Mouse (Mus musculus): ENCODE measurements at regions not wholly inside any gene's neighbourhood (a gene's known extent, or its start where the extent isn't known, plus 50 kb on each side); places are given as distances from the start of the nearest gene placed in this dataset.
A peak's percentile ranks its signal among the peaks of the same experiment; 100 is the strongest.

GRCm38 (mm10) chr2:75768559-75769304, 63.2 kb upstream of the Agps start:
- Histone ChIP-seq H3K27me3 (ENCODE audit: control insufficient read depth, insufficient read depth, low read length) (no peaks in the 10 kb centered on the region), H3K4me3 (ENCODE audit: low read depth, low read length) (no peak overlapping the region), H3K9me3 (ENCODE audit: control insufficient read depth, low read length) (no peaks in the 10 kb centered on the region), H3K4me1 (ENCODE audit: control insufficient read depth, insufficient read depth, low read length) (peaks cover 3% of the 10 kb centered on the region), H3K36me3 (ENCODE audit: control insufficient read depth, insufficient read depth, low read length) (no peaks in the 10 kb centered on the region), H3K9ac (ENCODE audit: low read length) (no peak overlapping the region), H3K4me2 (no peak overlapping the region), H3K27ac (ENCODE audit: low read depth, low read length) (no peak overlapping the region)
- 83% methylated on average over 5 of the region's 5 CpGs for whole genome bisulfite sequencing
- ATAC-seq (ENCODE audit: low FRiP score) (no peak), DNase-seq (ENCODE audit: low spot score, missing footprints) (peak; percentile 66)

DNA sequence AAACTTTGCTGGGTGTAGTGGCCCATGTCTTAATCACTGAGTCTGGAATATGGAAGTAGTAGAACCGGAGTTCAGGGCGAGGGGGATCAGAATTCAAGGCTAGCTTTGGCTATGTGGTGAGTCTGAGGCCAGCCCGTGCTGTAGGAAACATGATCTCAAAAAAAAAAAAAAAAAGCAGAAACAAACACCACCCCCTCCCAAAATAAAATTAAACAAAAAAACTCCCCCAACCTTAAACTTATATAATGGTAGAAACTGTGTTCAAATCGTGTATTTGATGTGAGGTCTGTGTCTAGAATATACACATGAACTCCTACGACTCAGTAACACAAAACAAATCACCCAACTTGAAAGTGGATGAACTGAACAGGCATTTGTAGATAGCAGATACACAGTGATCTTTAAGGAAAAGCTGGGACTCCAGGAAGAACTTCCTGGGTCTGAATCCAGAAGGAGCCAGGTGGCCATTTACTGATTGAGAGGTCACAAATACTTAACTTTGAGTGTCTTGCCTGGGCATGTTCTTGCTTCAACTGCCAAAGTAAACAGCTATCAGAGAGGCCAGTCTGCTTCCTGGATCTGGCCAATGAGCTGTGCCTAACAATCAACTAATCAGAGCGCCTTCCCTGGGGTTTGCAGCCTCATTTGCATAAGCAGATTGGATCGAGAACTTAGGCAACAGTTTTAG, 63.6 kb upstream of the Nfe2l2 start:
- Histone ChIP-seq H3K4me2 (no peak overlapping the region), H3K9ac (ENCODE audit: low read length) (no peak overlapping the region), H3K27me3 (ENCODE audit: control insufficient read depth, insufficient read depth, low read length) (no peaks in the 10 kb centered on the region), H3K36me3 (ENCODE audit: control insufficient read depth, insufficient read depth, low read length) (no peaks in the 10 kb centered on the region), H3K27ac (ENCODE audit: low read depth, low read length) (no peak overlapping the region; the same call in 1 of the 2 replicates), H3K4me3 (ENCODE audit: low read depth, low read length) (no peak overlapping the region), H3K9me3 (ENCODE audit: control insufficient read depth, low read length) (no peaks in the 10 kb centered on the region), H3K4me1 (ENCODE audit: control insufficient read depth, insufficient read depth, low read length) (peaks cover 3% of the 10 kb centered on the region)
- 59% methylated on average over 7 of the region's 7 CpGs for WGBS
- ATAC-seq (ENCODE audit: low FRiP score) = no peak
- peak; percentile 61 for DNase-seq (ENCODE audit: low spot score, missing footprints)

DNA sequence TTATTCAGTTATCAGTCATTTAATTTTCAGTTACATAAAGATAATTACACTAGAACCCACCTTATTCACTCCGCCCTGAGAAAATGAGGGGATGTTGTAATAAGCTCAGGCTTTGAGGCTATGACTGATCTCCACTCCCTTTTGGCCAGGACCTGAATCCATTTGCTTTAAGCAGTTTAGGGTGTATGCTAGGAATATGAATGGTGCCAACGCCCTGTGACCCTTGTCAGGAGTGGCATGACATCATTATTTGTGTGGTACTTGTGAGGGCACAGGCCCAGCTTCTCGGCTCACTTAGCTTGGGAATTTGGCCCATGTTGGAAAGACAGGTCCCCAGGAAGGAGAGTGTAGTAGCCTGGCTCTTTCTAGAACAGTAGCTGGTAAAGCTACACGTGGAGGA, 61.0 kb upstream of the Nfe2l2 start:
- peaks cover 3% of the 10 kb centered on the region for H3K4me1 ChIP-seq (ENCODE audit: control insufficient read depth, insufficient read depth, low read length)
- no peak overlapping the region for H3K4me3 ChIP-seq (ENCODE audit: low read depth, low read length)
- H3K27me3 ChIP-seq (ENCODE audit: control insufficient read depth, insufficient read depth, low read length) = no peaks in the 10 kb centered on the region
- H3K9ac ChIP-seq (ENCODE audit: low read length) = no peak overlapping the region
- no peaks in the 10 kb centered on the region for H3K9me3 ChIP-seq (ENCODE audit: control insufficient read depth, low read length)
- no peak overlapping the region for H3K4me2 ChIP-seq
- no peaks in the 10 kb centered on the region for H3K36me3 ChIP-seq (ENCODE audit: control insufficient read depth, insufficient read depth, low read length)
- WGBS = 86% methylated on average over 4 of the region's 4 CpGs
- no peak overlapping the region for H3K27ac ChIP-seq (ENCODE audit: low read depth, low read length)
- no peak for ATAC-seq (ENCODE audit: low FRiP score)
- DNase-seq (ENCODE audit: low spot score, missing footprints) = no peak

DNA sequence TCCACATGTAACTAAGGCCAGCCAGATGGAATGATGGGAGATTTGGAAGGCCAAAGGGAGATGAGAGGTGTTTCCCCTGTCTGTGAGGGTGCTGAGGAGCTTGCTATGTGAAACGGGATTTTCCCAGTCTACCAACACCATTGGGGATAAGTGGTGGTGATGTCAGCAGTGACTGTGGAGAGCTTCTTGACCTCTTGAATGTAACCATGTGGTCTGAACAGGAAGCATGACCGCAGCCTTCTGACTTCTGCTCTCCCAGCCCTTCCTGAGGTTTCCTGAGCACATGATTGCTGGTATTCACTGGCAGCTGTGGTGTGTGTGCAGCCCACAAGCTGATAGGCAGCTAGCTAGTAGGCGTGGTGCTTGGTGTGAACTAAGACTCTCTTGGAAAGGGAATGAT, 58.8 kb upstream of the Nfe2l2 start:
- DNase-seq (ENCODE audit: low spot score, missing footprints) (no peak), ATAC-seq (ENCODE audit: low FRiP score) (no peak)
- no peak overlapping the region for H3K4me2 ChIP-seq
- WGBS = 70% methylated on average over 3 of the region's 3 CpGs
- H3K36me3 ChIP-seq (ENCODE audit: control insufficient read depth, insufficient read depth, low read length) = no peaks in the 10 kb centered on the region
- H3K4me1 ChIP-seq (ENCODE audit: control insufficient read depth, insufficient read depth, low read length) = peaks cover 10% of the 10 kb centered on the region
- no peak overlapping the region for H3K4me3 ChIP-seq (ENCODE audit: low read depth, low read length)
- no peaks in the 10 kb centered on the region for H3K9me3 ChIP-seq (ENCODE audit: control insufficient read depth, low read length)
- no peaks in the 10 kb centered on the region for H3K27me3 ChIP-seq (ENCODE audit: control insufficient read depth, insufficient read depth, low read length)
- no peak overlapping the region for H3K9ac ChIP-seq (ENCODE audit: low read length)
- H3K27ac ChIP-seq (ENCODE audit: low read depth, low read length) = no peak overlapping the region

- ATAC-seq (ENCODE audit: low FRiP score) (no peak), DNase-seq (ENCODE audit: low spot score, missing footprints) (no peak)
- Histone ChIP-seq H3K4me3 (ENCODE audit: low read depth, low read length) (no peak overlapping the region), H3K36me3 (ENCODE audit: control insufficient read depth, insufficient read depth, low read length) (no peaks in the 10 kb centered on the region), H3K4me1 (ENCODE audit: control insufficient read depth, insufficient read depth, low read length) (peaks cover 14% of the 10 kb centered on the region), H3K9ac (ENCODE audit: low read length) (no peak overlapping the region), H3K4me2 (no peak overlapping the region), H3K9me3 (ENCODE audit: control insufficient read depth, low read length) (no peaks in the 10 kb centered on the region), H3K27me3 (ENCODE audit: control insufficient read depth, insufficient read depth, low read length) (no peaks in the 10 kb centered on the region), H3K27ac (ENCODE audit: low read depth, low read length) (no peak overlapping the region)
- 88% methylated on average over 5 of the region's 5 CpGs for WGBS
These were observed 57.6 kb upstream of the Nfe2l2 start for GRCm38 (mm10) chr2:75762030-75762429.

DNA sequence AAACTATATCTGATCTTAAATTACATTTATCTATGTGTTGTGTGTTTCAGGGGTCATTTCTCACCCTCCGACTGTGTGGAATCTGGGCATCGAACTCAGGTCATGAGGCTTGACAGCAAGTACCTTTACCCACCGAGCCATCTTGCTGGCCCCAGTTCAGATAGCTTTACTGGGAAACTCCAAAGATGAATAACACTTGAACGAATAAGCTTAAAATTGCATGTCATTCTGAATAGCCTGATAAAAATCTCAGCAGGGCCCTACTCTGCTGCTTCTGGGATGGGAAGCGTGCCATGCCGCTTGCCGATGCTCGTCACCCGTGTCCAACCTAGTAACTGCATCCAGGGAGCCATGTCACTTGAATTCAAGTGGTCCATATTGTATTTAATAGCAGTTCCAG, 57.2 kb upstream of the Nfe2l2 start:
- no peak overlapping the region for H3K27ac ChIP-seq (ENCODE audit: low read depth, low read length)
- H3K9ac ChIP-seq (ENCODE audit: low read length) = no peak overlapping the region
- no peaks in the 10 kb centered on the region for H3K36me3 ChIP-seq (ENCODE audit: control insufficient read depth, insufficient read depth, low read length)
- no peak for DNase-seq (ENCODE audit: low spot score, missing footprints)
- H3K4me3 ChIP-seq (ENCODE audit: low read depth, low read length) = no peak overlapping the region
- H3K27me3 ChIP-seq (ENCODE audit: control insufficient read depth, insufficient read depth, low read length) = no peaks in the 10 kb centered on the region
- whole genome bisulfite sequencing = 93% methylated on average over 9 of the region's 9 CpGs
- no peaks in the 10 kb centered on the region for H3K9me3 ChIP-seq (ENCODE audit: control insufficient read depth, low read length)
- H3K4me1 ChIP-seq (ENCODE audit: control insufficient read depth, insufficient read depth, low read length) = peaks cover 15% of the 10 kb centered on the region
- H3K4me2 ChIP-seq = no peak overlapping the region
- no peak for ATAC-seq (ENCODE audit: low FRiP score)

DNA sequence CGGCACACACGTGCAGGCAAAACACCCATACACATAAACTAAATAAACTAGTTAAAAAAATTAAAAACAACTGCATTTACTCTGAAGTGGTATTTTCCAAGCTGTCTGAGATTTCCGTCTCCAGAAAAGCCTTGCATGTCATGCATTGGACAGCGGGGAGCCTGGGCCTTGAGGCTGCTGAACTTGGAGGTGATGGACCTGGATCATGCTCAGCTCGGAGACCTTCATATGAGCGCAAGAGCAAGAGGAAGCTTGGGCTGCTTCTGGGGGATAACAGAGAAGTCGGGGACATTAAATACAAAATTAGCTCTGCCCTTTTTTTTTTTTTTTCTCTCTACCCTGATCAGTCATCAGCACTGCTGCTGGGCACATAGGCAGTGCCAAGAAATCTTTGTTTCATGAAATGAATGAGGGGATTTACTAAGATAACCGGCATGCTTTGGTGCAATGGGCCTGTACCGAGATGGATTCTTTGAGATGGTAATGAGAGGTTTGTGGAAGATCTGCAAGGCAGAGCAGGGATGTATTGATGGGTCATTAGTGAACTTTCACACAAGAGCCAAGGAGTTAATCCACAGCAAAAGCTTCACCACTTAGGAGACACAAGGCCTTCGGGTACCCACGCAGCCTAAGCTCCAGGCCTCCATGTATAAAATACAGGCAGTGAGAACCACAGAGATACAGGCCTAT, 54.9 kb upstream of the Nfe2l2 start:
- H3K27me3 ChIP-seq (ENCODE audit: control insufficient read depth, insufficient read depth, low read length) = no peaks in the 10 kb centered on the region
- no peak overlapping the region for H3K4me3 ChIP-seq (ENCODE audit: low read depth, low read length)
- WGBS = 59% methylated on average over 11 of the region's 11 CpGs
- H3K27ac ChIP-seq (ENCODE audit: low read depth, low read length) = no peak overlapping the region
- no peaks in the 10 kb centered on the region for H3K36me3 ChIP-seq (ENCODE audit: control insufficient read depth, insufficient read depth, low read length)
- H3K9me3 ChIP-seq (ENCODE audit: control insufficient read depth, low read length) = no peaks in the 10 kb centered on the region
- ATAC-seq (ENCODE audit: low FRiP score) (no peak; the same call in 1 of the 2 replicates), DNase-seq (ENCODE audit: low spot score, missing footprints) (peak; percentile 77)
- peaks cover 15% of the 10 kb centered on the region for H3K4me1 ChIP-seq (ENCODE audit: control insufficient read depth, insufficient read depth, low read length)
- H3K9ac ChIP-seq (ENCODE audit: low read length) = no peak overlapping the region
- H3K4me2 ChIP-seq = no peak overlapping the region

DNA sequence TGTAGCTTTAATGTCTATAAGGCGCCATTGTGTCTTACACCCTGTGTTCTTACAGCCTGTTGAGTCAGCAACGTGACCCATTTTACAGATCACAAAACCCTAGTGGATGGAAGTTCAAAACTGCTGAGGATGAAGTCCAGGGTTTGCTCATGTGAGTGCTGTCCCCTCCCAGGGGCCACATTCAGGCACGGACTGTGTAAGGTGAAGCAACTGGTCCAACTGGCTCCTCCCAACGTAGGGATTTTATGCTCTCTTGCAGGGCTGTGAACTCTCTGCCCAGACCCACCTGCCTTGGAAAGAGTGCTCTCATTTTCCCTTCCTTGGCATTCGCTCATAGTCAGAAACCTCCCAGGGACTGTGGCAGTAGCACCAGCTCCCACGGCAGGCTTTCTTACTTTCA, 53.8 kb upstream of the Nfe2l2 start:
- ATAC-seq (ENCODE audit: low FRiP score) = no peak
- WGBS = 88% methylated on average over 6 of the region's 6 CpGs

More for the DNA sequence above, 53.8 kb upstream of the Nfe2l2 start:
- Histone ChIP-seq H3K9me3 (ENCODE audit: control insufficient read depth, low read length) (no peaks in the 10 kb centered on the region), H3K36me3 (ENCODE audit: control insufficient read depth, insufficient read depth, low read length) (no peaks in the 10 kb centered on the region), H3K9ac (ENCODE audit: low read length) (no peak overlapping the region), H3K27ac (ENCODE audit: low read depth, low read length) (no peak overlapping the region), H3K27me3 (ENCODE audit: control insufficient read depth, insufficient read depth, low read length) (no peaks in the 10 kb centered on the region), H3K4me1 (ENCODE audit: control insufficient read depth, insufficient read depth, low read length) (peaks cover 15% of the 10 kb centered on the region), H3K4me3 (ENCODE audit: low read depth, low read length) (no peak overlapping the region), H3K4me2 (no peak overlapping the region)
- DNase-seq (ENCODE audit: low spot score, missing footprints) = no peak
